Mouse (Mus musculus): ENCODE measurements around the gene Vps54. TPM values are rescaled to one million over a fixed set of nuclear protein-coding genes. Genes with fewer than 3 reads are reported as not detected.
"Not testable (repeated sequence)": the region's sequence is repeated elsewhere in the genome, so short reads cannot be mapped to it uniquely, and the experiment has no call there.

Gene Vps54
- polyA plus RNA-seq (2012; rRNA removed): 24.8 and 26.6 TPM in 2 replicates

- peak; percentile 69 for DNase-seq (ENCODE audit: low spot score)
Measured at GRCm38 (mm10) chr11:21239021-21239661, at the start of gene Vps54. Gene Vps54 (plus strand): TSS chr11:21239281.

- not testable (repeated sequence) for DNase-seq (ENCODE audit: low spot score)
Measured at GRCm38 (mm10) chr11:21191821-21192220, 47.3 kb upstream of the Vps54 start.

- no peak for DNase-seq (ENCODE audit: low spot score)
Measured at GRCm38 (mm10) chr11:21194851-21195250, 44.2 kb upstream of the Vps54 start.

GRCm38 (mm10) chr11:21209046-21209445, 30.0 kb upstream of the Vps54 start:
- no peak for DNase-seq (ENCODE audit: low spot score)

GRCm38 (mm10) chr11:21209701-21210100, 29.4 kb upstream of the Vps54 start:
- not testable (repeated sequence) for DNase-seq (ENCODE audit: low spot score)

- no peak for DNase-seq (ENCODE audit: low spot score)
Measured at GRCm38 (mm10) chr11:21217419-21217818, 21.7 kb upstream of the Vps54 start.

GRCm38 (mm10) chr11:21219281-21219680, 19.8 kb upstream of the Vps54 start:
- DNase-seq (ENCODE audit: low spot score): no peak

GRCm38 (mm10) chr11:21219851-21220587, 19.1 kb upstream of the Vps54 start:
- no peak for DNase-seq (ENCODE audit: low spot score)

GRCm38 (mm10) chr11:21220754-21221153, 18.3 kb upstream of the Vps54 start:
- no peak for DNase-seq (ENCODE audit: low spot score)

GRCm38 (mm10) chr11:21221396-21221795, 17.7 kb upstream of the Vps54 start:
- DNase-seq (ENCODE audit: low spot score): no peak

- no peak for DNase-seq (ENCODE audit: low spot score)
Measured at GRCm38 (mm10) chr11:21222606-21223207, 16.4 kb upstream of the Vps54 start.

- no peak for DNase-seq (ENCODE audit: low spot score)
Measured at GRCm38 (mm10) chr11:21223539-21223938, 15.5 kb upstream of the Vps54 start.

GRCm38 (mm10) chr11:21224041-21224440, 15.0 kb upstream of the Vps54 start:
- no peak for DNase-seq (ENCODE audit: low spot score)

- no peak for DNase-seq (ENCODE audit: low spot score)
Measured at GRCm38 (mm10) chr11:21224446-21224845, 14.6 kb upstream of the Vps54 start.

- no peak for DNase-seq (ENCODE audit: low spot score)
Measured at GRCm38 (mm10) chr11:21224983-21225382, 14.1 kb upstream of the Vps54 start.

GRCm38 (mm10) chr11:21235381-21235780, 3.7 kb upstream of the Vps54 start:
- DNase-seq (ENCODE audit: low spot score): no peak

- DNase-seq (ENCODE audit: low spot score): no peak
Measured at GRCm38 (mm10) chr11:21235821-21236220, 3.3 kb upstream of the Vps54 start.

GRCm38 (mm10) chr11:21236996-21237395, 2.1 kb upstream of the Vps54 start:
- no peak for DNase-seq (ENCODE audit: low spot score)

GRCm38 (mm10) chr11:21237474-21238278, 1.4 kb upstream of the Vps54 start:
- no peak for DNase-seq (ENCODE audit: low spot score)

GRCm38 (mm10) chr11:21238279-21239020, 631 bp upstream of the Vps54 start:
- peak; percentile 70 for DNase-seq (ENCODE audit: low spot score)

GRCm38 (mm10) chr11:21239763-21240509, 855 bp downstream of the Vps54 start:
- no peak for DNase-seq (ENCODE audit: low spot score)
